Mouse (Mus musculus) brain, embryonic 18.5 days (tissue): ENCODE data around the gene Tbl3.
"Not testable (repeated sequence)": the region's sequence is repeated elsewhere in the genome, so short reads cannot be mapped to it uniquely, and the experiment has no call there.

Source experiments
- DNase-seq: peaks from one replicate; pipeline ENCODE4 v3.0.0-alpha.2; 2012; ENCODE audit warnings: low read depth, low spot score

Gene Tbl3

GRCm38 (mm10) chr17:24727618-24728017 lies 20.2 kb upstream of the Tbl3 start, which contains the start of gene Rpl3l:
Gene Rpl3l (plus strand): TSS chr17:24727820.
- no peak for DNase-seq

- no peak for DNase-seq
Observed at GRCm38 (mm10) chr17:24725637-24726390, 18.4 kb upstream of the Tbl3 start.

DNA sequence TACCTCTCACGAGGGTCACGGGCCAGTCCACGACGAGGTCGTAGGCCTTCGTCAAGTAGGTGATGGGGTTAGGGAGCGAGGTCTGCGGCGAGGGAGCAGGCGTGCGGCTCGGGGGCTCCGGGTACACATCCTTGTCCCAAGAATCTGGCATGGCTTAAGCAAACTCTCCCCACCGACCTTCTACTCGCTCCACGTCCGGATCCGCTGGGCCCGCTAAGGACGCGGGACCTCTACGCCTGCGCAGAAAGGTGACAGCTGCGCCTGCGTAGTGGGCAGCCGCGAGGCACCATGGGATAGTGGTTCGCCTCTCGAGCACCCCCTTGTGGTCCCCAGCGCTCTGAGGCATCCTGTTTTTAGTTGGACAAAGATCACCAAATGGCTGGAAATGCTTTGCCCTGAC lies 16.7 kb upstream of the Tbl3 start, which contains the start of gene Ndufb10:
Gene Ndufb10, minus strand, starts transcription at position 295 of the 400 bp plus-strand sequence.
- DNase-seq, result peak; percentile 80

DNA sequence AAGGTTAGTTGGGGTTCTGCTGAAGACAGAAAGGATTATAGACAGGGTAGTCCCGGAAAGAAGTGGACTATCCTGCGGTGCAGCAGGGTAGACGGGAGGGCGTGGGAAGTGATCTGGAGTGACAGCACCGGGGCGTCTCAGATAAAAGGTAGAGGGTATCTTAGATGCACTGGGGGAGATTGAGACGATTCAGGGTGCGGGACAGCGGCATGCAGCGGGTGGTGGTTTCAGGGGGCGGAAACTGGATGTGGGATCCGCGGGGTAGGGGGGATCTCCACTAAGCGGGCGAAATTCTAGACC lies 16.4 kb upstream of the Tbl3 start:
- DNase-seq, result no peak

DNA sequence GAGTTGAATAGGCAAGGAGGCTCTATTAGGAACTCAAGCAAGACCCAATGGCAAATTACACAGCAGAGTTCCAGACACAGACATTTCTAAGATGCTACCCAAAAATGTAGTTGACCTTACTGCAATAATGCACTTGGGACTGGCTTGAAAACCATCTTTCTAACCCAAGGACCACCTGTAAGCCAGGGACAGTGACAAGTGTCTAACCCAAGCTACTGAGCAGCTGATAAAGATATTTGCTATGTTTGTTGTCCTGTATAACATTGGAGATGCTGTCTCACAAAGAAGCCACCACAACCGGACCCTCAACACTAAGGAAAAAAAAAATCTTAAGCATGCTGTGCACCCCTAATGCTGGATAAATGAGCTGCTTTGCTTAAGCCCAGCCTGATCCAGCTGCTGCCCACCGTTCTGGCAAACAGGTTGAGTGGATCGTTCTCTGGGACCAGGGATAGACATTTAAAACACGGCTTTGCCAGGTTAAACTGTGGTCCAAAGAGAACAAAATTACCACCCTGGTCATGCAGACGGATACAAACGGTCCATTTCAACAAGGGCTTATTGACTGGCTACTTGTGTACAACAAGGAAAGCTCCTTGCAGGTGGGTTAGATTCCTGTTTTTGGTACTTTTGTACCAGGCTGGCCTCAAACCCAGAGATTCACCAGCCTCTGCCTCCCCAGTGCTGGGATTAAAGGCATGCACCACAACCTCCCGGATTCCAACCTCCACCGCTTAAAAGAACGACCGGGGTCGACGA lies 15.8 kb upstream of the Tbl3 start:
- DNase-seq, result no peak

DNA sequence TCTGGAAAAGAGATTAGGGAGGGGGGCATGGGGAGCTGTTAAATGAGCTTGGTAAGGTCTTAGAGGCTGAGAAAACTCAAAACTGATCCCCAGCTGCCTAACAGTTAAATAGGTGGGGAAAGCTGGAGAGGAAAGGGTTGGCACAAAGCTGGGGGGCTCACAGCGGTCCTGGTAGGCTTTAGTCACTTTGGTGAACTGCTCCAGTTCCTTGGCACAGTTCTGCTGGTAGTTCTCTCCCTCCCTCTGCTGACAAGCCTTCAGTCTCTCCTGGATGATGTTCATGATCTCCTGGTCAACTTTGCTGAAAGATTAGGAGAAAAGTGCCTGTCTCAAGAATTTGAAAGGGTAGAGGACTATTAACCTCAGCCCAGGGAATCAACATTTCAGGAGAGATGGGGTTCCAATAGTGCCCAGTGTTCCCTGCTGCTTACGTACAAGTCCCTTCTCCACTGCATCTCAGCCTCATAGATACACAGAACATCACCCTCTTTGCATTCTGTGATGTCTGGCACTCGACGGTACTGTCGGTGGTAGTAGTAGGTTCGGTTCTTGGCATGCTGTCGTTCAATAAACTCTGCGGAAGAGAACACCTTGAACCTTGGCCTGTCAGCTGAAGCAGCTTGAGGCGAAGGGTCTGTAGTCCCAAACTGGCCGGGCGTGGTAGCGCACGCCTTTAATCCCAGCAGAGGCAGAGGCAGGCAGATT lies 14.9 kb upstream of the Tbl3 start:
- no peak for DNase-seq

DNA sequence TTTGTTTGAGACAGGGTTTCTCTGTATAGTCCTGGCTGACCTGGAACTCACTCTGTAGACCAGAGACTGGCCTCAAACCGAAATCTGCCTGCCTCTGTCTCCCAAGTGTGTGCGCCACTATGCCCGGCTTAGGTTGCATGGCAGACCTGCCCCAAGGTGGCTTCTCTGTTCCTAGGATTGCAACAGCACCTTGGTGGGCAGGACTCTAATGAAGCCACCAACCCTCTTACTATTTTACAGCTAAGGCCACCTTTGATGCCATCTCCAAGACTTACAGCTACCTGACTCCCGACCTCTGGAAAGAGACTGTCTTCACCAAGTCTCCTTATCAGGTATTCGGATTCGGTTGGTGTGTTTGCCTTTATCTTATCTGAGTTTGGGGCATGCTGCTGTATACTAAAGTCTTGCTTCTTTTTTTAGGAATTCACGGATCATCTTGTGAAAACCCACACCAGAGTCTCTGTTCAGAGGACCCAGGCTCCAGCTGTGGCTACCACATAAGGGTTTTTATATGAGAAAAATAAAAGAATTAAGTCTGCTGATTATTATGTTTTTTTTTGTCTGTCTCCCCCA lies 14.0 kb upstream of the Tbl3 start:
- not testable (repeated sequence) for DNase-seq

GRCm38 (mm10) chr17:24720616-24721015 lies 13.2 kb upstream of the Tbl3 start:
- DNase-seq, result not testable (repeated sequence)

GRCm38 (mm10) chr17:24719494-24720222 lies 12.2 kb upstream of the Tbl3 start:
- DNase-seq, result peak; percentile 97

GRCm38 (mm10) chr17:24718938-24719337 lies 11.5 kb upstream of the Tbl3 start:
- DNase-seq, result not testable (repeated sequence)

DNA sequence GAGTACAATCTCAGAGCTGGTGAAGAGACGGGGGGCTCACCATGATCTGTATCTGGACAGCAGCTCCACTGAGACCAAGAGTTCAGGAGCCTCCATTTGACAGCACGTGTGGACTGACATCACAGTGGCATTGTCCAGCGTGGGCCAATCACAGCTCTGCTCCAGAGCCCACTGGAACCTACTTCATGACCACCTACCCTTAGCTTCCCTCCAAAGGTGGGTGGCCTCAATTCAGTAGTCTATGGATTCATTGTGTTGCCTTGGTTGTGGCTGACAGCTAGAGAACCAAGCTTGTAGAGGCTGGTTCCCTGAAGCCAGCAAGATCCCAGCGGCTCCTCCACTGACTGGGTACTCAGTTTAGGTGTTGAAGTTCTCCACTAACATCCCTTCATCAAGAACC lies 10.5 kb upstream of the Tbl3 start, which contains the start of the genes Rnf151 and Rps2:
Gene Rnf151, minus strand, starts transcription at position 121 of the 400 bp plus-strand sequence.
Gene Rps2, plus strand, starts transcription at position 174 of the 400 bp plus-strand sequence.
- DNase-seq, result no peak

- DNase-seq, result no peak
Observed at GRCm38 (mm10) chr17:24716166-24716682, 8.8 kb upstream of the Tbl3 start.

DNA sequence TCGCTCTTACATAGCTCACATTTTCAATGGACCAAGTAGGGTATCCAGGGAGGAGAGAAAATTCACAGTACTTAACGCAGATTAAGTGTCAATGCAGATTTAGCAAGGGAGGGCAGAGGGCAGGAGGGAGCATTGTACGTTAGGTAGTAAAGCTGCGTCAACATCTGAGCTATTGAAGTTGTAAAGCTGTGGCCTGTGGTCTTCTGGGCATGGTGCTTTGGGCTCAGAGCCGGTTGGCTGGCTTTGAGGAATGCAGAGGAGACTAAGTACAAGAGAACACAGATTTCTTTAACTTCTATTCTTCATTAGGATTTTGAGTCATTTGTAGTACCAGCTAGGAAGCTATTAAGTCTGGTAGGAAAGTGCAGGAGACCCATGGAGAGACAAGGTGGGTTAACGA lies 8.1 kb upstream of the Tbl3 start:
- no peak for DNase-seq

GRCm38 (mm10) chr17:24708646-24709045 lies 1.2 kb upstream of the Tbl3 start:
- no peak for DNase-seq

- DNase-seq, result no peak
Observed at GRCm38 (mm10) chr17:24707801-24708425, 453 bp upstream of the Tbl3 start.

GRCm38 (mm10) chr17:24705821-24706220 lies 1.6 kb downstream of the Tbl3 start:
- no peak for DNase-seq

DNA sequence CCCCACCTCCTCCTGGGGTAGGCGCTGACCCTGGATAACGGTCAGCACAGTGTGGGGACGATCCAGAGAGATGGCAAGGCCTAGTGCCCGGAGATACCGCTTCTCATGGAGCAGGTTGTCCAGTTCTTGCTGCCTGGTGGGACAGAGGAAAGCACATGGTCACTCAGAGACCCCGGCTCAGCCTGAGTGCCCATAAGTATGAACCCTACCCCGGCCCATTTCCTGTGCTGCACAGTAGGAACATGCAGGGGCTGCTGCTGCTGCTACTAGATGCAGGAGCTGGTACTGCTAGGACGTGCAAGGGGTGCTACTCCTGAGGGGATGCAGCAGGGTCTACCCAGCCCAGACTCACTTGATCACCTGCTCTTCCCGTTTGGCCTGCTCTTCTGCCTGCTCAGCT lies 6.2 kb downstream of the Tbl3 start:
- no peak for DNase-seq

DNA sequence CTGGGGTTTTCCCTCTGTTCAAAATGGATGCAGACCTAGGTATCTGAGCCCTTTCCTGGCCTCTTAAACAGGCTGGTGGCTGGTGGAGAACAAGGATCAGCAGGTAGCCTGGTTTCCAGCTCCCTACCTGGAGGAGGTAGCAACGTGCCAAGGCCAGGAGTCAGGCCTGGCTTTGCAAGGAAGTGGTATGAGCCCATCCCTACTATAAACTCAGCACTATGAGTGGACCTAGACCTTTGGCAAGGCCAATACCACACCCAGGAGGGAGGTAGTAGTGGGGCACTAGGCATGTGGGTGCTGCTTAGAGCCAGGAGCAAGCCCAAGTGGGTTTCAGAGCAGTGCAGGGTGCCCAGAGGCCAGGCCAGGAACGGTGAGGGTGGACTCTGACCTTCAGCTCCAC lies 8.0 kb downstream of the Tbl3 start:
- DNase-seq, result no peak

- no peak for DNase-seq
Observed at GRCm38 (mm10) chr17:24698715-24699114, 8.7 kb downstream of the Tbl3 start.

- no peak for DNase-seq
Observed at GRCm38 (mm10) chr17:24697985-24698384, 9.5 kb downstream of the Tbl3 start.
